Mouse (Mus musculus): ENCODE measurements around the gene Poldip2. TPM values are rescaled to one million over a fixed set of nuclear protein-coding genes. Genes with fewer than 3 reads are reported as not detected.

The Poldip2 gene
- polyA plus RNA-seq, 1 experiment from 2014 or later, result 169 TPM

DNA sequence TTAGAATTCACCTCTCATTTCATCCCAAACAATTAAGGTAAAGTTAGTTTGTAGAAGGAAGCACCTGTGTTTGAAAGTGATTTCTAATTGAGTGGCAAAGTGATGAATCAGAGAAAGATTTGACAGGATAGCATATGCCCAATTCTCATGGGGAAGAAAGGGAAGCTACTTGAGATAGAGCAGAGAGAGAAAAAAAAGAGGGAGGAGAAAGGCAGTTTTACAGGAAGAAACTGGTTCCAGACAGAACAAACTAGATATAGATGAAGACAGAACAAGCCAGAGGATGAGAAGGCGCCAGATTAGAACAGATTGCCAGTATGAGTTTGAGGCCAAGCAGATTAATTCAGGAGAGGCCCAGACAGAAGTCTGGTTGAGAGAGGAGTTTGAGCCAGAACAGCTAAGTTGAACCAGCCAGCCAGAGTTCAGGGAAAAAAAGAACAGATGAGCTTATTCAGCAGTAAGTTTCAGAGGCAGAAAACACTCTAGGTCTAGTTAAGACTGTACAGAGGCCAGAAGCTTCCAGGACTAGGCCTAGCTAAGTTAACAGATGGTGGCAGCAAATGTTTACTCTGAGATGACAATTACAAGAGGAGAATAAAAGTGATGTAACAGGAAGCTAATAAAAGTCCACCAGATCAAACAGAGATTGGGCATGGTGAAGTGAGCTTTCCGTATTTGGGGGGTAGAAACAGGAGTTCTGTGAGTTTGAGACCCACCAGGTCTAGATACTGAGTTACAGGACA, 35.9 kb downstream of the Poldip2 start:
- H3K4me3 ChIP-seq (ENCODE audit: low read depth, low read length), result no peak overlapping the region
- H3K27me3 ChIP-seq (ENCODE audit: control insufficient read depth, insufficient read depth, low read length), result no peaks in the 10 kb centered on the region
- H3K9ac ChIP-seq (replicated peaks; ENCODE audit: low read depth, low read length), result no peak overlapping the region
- no peak overlapping the region for H3K4me2 ChIP-seq (ENCODE audit: low read depth, low read length)
- H3K9me3 ChIP-seq (ENCODE audit: control insufficient read depth, low read length), result no peaks in the 10 kb centered on the region
- WGBS, result 85% methylated on average over 2 of the region's 2 CpGs
- H3K27ac ChIP-seq (ENCODE audit: low read depth, low read length), result no peak overlapping the region
- H3K4me1 ChIP-seq (ENCODE audit: control insufficient read depth, insufficient read depth, low read length), result peaks cover 12% of the 10 kb centered on the region
- H3K36me3 ChIP-seq (ENCODE audit: control insufficient read depth, insufficient read depth, low read length), result 0 out of 2 replicates have a peak, but pooled peaks cover 2% of the 10 kb centered on the region
- no peak for ATAC-seq (ENCODE audit: low read depth)

DNA sequence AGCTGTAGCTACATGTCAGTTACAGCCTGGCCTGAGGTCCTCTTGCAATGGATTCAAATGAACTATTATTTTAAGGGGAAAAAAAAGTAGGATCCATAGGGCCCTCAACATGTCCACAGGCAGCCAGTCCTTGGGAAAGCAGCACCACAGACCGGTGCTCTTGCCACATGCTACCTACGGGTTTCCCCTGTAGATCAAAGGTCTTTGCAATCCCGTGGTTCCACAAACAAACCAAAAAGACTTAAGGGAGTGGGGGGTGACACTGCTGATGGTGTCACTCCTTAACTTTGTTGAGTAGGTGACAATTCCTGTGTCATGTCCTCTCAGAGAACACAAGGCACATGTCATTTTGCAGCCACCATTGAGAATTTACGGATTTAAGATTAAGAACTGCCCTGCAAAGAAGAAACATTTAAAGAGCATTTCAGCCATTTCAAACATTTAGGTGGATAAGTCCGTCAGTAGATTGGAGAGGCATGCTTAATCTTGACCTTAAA, 37.5 kb downstream of the Poldip2 start:
- H3K4me3 ChIP-seq (ENCODE audit: low read depth, low read length), result peak overlapping the region; percentile 56
- no peak overlapping the region for H3K27ac ChIP-seq (ENCODE audit: low read depth, low read length)
- peaks cover 12% of the 10 kb centered on the region for H3K4me1 ChIP-seq (ENCODE audit: control insufficient read depth, insufficient read depth, low read length)
- H3K27me3 ChIP-seq (ENCODE audit: control insufficient read depth, insufficient read depth, low read length), result no peaks in the 10 kb centered on the region
- no peaks in the 10 kb centered on the region for H3K36me3 ChIP-seq (ENCODE audit: control insufficient read depth, insufficient read depth, low read length)
- peak overlapping the region; percentile 68; the same call in 1 of the 2 replicates for H3K9ac ChIP-seq (replicated peaks; ENCODE audit: low read depth, low read length)
- peak overlapping the region; percentile 85 for H3K4me2 ChIP-seq (ENCODE audit: low read depth, low read length)
- H3K9me3 ChIP-seq (ENCODE audit: control insufficient read depth, low read length), result no peaks in the 10 kb centered on the region
- ATAC-seq (ENCODE audit: low read depth), result no peak
- WGBS, result 17% methylated on average over 5 of the region's 5 CpGs

DNA sequence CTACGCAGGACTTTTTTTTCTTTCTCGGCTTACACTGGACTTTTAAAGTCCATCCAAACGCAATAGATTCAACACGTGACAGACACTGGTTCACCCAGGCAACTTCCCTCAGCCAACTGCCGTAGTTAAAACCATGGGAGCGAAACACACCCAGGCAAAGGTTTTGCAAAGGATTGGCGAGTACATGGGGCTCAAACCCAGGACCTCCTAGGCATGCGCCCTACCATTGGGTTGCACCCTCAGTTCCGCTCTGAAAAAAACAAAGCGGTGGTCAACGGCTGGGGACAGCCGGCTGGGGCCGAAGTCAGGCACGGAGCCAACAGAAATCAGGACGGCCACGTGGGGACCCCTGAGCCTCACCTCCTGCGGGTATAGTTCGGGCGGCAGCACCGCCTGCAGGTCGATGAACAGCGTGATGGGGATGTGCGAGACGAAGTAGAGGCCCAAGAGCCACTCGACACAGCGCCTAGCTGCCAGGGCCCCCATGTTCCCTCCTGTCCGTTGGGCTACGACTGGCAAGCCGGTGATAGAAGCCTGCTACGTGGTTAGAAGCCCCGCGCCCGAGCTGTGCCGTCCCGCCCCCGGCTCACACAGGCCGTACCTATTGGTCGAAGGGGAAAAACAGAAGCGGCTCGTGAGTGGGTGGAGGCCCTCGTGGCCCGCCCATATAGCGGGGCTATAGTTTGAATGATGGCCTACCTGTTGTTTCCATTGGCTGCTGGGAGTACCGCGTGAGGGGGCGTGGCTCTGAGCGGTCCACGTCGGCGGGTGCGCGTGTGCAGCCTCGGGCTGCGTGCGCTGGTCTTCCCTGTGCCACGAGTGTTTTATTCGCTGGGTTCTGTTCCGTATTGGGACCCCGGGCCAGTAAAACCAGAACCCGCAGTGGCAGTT, 38.4 kb downstream of the Poldip2 start, which contains the start of gene Tmem97:
TSS of gene Tmem97 (minus strand) at position 610 of the 891 bp plus-strand sequence.
- Histone ChIP-seq H3K27me3 (ENCODE audit: control insufficient read depth, insufficient read depth, low read length) (no peaks in the 10 kb centered on the region), H3K4me2 (ENCODE audit: low read depth, low read length) (peak within 1 kb of the TSS; percentile 85), H3K36me3 (ENCODE audit: control insufficient read depth, insufficient read depth, low read length) (no peaks in the 10 kb centered on the region), H3K9me3 (ENCODE audit: control insufficient read depth, low read length) (no peaks in the 10 kb centered on the region), H3K4me1 (ENCODE audit: control insufficient read depth, insufficient read depth, low read length) (peaks cover 12% of the 10 kb centered on the region), H3K4me3 (ENCODE audit: low read depth, low read length) (peak within 1 kb of the TSS; percentile 56), H3K9ac (replicated peaks; ENCODE audit: low read depth, low read length) (peak within 1 kb of the TSS; percentile 68), H3K27ac (ENCODE audit: low read depth, low read length) (peak within 1 kb of the TSS; percentile 88)
- ATAC-seq (ENCODE audit: low read depth), result peak; percentile 100
- under 1% methylated on average over 59 of the region's 60 CpGs for WGBS

DNA sequence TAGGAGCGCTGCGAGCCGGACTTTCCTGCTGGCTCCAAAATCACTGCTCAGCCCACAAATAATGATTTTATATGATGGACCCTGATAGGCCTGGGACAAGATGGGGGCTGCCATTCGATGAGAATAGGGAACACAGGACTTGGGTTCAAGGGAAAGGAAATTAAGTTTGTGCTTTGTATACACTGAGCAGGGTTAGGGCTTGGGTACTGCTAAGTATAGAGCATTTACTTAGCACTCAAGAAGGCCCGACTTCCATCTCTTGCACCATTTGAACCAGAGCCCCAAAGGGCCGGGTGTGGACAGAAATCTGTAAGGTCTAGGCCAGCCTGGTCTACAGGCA, 39.0 kb downstream of the Poldip2 start:
- peaks cover 12% of the 10 kb centered on the region for H3K4me1 ChIP-seq (ENCODE audit: control insufficient read depth, insufficient read depth, low read length)
- H3K27ac ChIP-seq (ENCODE audit: low read depth, low read length), result peak overlapping the region; percentile 88
- peak overlapping the region; percentile 56 for H3K4me3 ChIP-seq (ENCODE audit: low read depth, low read length)
- peak; percentile 33 for ATAC-seq (ENCODE audit: low read depth)
- H3K9ac ChIP-seq (replicated peaks; ENCODE audit: low read depth, low read length), result peak overlapping the region; percentile 57
- H3K4me2 ChIP-seq (ENCODE audit: low read depth, low read length), result peak overlapping the region; percentile 85
- H3K36me3 ChIP-seq (ENCODE audit: control insufficient read depth, insufficient read depth, low read length), result no peaks in the 10 kb centered on the region
- H3K27me3 ChIP-seq (ENCODE audit: control insufficient read depth, insufficient read depth, low read length), result no peaks in the 10 kb centered on the region
- no peaks in the 10 kb centered on the region for H3K9me3 ChIP-seq (ENCODE audit: control insufficient read depth, low read length)
- WGBS, result 36% methylated on average over 6 of the region's 6 CpGs

DNA sequence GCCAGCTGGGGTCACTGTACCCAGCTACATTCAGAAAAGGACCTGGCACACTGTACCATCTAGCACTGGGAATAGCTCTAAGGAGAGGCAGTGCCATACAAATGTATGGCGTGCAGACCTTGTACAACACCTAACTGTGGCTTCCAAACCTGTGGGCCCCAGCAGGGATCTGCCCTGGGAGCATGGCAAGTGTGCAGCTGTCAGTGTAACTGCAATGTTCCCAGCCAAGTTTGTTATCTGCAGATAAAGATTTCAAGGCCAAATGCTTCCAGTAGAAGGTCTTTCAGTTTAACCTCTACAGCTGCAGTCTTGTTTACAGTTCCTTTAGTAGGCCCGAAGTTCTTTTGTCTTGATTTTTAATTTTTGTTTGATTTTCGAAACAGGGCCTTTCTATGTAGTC, 43.6 kb downstream of the Poldip2 start:
- no peak for ATAC-seq (ENCODE audit: low read depth)
- no peak overlapping the region for H3K27ac ChIP-seq (ENCODE audit: low read depth, low read length)
- H3K4me2 ChIP-seq (ENCODE audit: low read depth, low read length), result no peak overlapping the region
- no peak overlapping the region for H3K4me3 ChIP-seq (ENCODE audit: low read depth, low read length)
- WGBS, result 84% methylated on average over 3 of the region's 3 CpGs
- no peaks in the 10 kb centered on the region for H3K36me3 ChIP-seq (ENCODE audit: control insufficient read depth, insufficient read depth, low read length)
- H3K27me3 ChIP-seq (ENCODE audit: control insufficient read depth, insufficient read depth, low read length), result no peaks in the 10 kb centered on the region
- no peaks in the 10 kb centered on the region for H3K4me1 ChIP-seq (ENCODE audit: control insufficient read depth, insufficient read depth, low read length)
- no peaks in the 10 kb centered on the region for H3K9me3 ChIP-seq (ENCODE audit: control insufficient read depth, low read length)
- no peak overlapping the region for H3K9ac ChIP-seq (replicated peaks; ENCODE audit: low read depth, low read length)

DNA sequence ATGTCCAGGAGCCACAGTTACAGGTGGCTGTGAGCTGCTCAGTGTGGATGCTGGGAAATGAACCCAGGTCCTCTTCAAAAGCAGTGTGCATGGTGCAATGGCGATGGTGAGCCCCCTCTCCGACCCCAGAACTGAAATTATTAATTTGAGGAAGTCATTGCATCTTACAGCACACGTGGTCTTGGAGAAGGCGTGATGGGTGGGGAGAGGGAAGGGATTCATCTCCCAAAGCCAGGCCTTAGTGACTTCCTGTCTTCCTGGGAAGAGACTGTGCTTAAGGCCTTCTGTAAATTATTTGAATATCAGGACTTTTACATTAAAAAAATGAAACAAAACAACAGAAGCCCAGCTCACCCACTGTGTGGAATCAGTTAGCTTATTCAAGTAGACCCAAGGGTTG, 44.1 kb downstream of the Poldip2 start:
- ATAC-seq (ENCODE audit: low read depth), result no peak
- Histone ChIP-seq H3K9ac (replicated peaks; ENCODE audit: low read depth, low read length) (no peak overlapping the region), H3K4me3 (ENCODE audit: low read depth, low read length) (no peak overlapping the region), H3K9me3 (ENCODE audit: control insufficient read depth, low read length) (no peaks in the 10 kb centered on the region), H3K27ac (ENCODE audit: low read depth, low read length) (no peak overlapping the region), H3K36me3 (ENCODE audit: control insufficient read depth, insufficient read depth, low read length) (no peaks in the 10 kb centered on the region), H3K4me1 (ENCODE audit: control insufficient read depth, insufficient read depth, low read length) (no peaks in the 10 kb centered on the region), H3K4me2 (ENCODE audit: low read depth, low read length) (no peak overlapping the region), H3K27me3 (ENCODE audit: control insufficient read depth, insufficient read depth, low read length) (no peaks in the 10 kb centered on the region)
- 86% methylated on average over 4 of the region's 4 CpGs for WGBS

DNA sequence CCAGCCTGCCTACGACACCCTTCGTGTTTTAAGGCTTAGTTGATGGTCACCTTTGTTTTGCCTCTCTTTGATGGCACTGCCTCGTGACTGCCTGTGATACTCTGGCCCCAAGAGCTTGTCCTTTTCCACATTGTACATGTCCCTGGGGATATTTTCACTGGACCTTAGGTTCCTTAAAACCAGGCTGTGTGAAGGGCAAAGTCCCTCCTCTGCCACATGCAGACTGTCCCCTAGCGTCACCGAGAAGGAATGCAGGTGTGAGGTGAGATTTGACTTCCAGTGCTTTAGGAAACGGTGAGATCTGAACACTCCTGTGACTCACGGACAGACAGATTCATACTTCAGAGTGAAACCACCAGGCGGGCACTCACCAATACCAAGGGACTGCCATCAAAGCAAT, 45.2 kb downstream of the Poldip2 start:
- H3K4me1 ChIP-seq (ENCODE audit: control insufficient read depth, insufficient read depth, low read length), result no peaks in the 10 kb centered on the region
- no peak overlapping the region for H3K4me3 ChIP-seq (ENCODE audit: low read depth, low read length)
- H3K4me2 ChIP-seq (ENCODE audit: low read depth, low read length), result no peak overlapping the region
- no peak for ATAC-seq (ENCODE audit: low read depth)
- H3K9me3 ChIP-seq (ENCODE audit: control insufficient read depth, low read length), result no peaks in the 10 kb centered on the region
- WGBS, result 60% methylated on average over 8 of the region's 8 CpGs
- no peak overlapping the region for H3K9ac ChIP-seq (replicated peaks; ENCODE audit: low read depth, low read length)
- no peak overlapping the region for H3K27ac ChIP-seq (ENCODE audit: low read depth, low read length)
- H3K27me3 ChIP-seq (ENCODE audit: control insufficient read depth, insufficient read depth, low read length), result no peaks in the 10 kb centered on the region
- no peaks in the 10 kb centered on the region for H3K36me3 ChIP-seq (ENCODE audit: control insufficient read depth, insufficient read depth, low read length)

DNA sequence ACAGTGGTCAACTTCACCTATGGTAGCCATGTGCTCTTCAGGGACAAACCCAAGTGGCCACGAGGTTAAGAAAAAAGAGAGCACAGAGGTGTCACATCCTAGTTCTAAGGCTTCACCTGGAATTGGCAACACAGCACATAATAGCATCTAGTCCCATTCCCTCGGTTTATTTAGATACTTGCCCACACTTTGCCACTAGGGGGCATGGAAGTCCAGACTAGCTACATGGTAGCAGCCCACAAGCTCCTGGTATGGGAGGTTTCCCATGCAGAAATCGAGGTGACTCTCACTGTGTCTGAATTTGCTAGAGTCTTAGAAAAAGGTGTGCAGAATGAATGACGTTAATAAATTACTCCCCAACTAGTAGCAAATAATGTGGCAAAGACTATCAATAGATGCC, 48.5 kb downstream of the Poldip2 start:
- 20% methylated on average over 4 of the region's 4 CpGs for WGBS
- Histone ChIP-seq H3K9ac (replicated peaks; ENCODE audit: low read depth, low read length) (no peak overlapping the region), H3K4me2 (ENCODE audit: low read depth, low read length) (no peak overlapping the region), H3K27ac (ENCODE audit: low read depth, low read length) (no peak overlapping the region), H3K4me1 (ENCODE audit: control insufficient read depth, insufficient read depth, low read length) (no peaks in the 10 kb centered on the region), H3K9me3 (ENCODE audit: control insufficient read depth, low read length) (no peaks in the 10 kb centered on the region), H3K27me3 (ENCODE audit: control insufficient read depth, insufficient read depth, low read length) (no peaks in the 10 kb centered on the region), H3K4me3 (ENCODE audit: low read depth, low read length) (no peak overlapping the region), H3K36me3 (ENCODE audit: control insufficient read depth, insufficient read depth, low read length) (no peaks in the 10 kb centered on the region; the same call in 1 of the 2 replicates)
- peak; percentile 49; the same call in 1 of the 2 replicates for ATAC-seq (ENCODE audit: low read depth)

DNA sequence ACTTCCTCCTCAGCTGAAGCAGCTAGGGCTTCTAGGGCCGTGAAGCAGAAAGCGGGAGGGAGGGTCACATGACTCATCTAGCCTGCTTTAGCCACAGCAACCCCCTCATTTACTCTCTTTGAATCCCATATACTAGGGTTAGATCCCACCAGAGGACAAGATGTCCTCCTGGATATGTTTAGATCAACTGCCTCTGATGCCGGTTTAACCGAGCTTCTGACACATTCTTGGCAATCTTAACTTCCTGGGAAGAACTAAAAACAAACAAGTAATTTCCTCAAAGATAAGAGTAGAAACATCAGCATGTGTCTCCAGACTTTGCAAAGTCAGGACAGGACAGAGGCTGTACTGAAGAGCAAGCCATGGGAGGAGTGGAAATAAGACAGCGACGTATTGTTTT, 54.8 kb downstream of the Poldip2 start:
- no peaks in the 10 kb centered on the region for H3K27me3 ChIP-seq (ENCODE audit: control insufficient read depth, insufficient read depth, low read length)
- no peak for ATAC-seq (ENCODE audit: low read depth)

More for the DNA sequence above, 54.8 kb downstream of the Poldip2 start:
- Histone ChIP-seq H3K9ac (replicated peaks; ENCODE audit: low read depth, low read length) (no peak overlapping the region), H3K27ac (ENCODE audit: low read depth, low read length) (no peak overlapping the region), H3K4me3 (ENCODE audit: low read depth, low read length) (no peak overlapping the region), H3K4me1 (ENCODE audit: control insufficient read depth, insufficient read depth, low read length) (no peaks in the 10 kb centered on the region), H3K36me3 (ENCODE audit: control insufficient read depth, insufficient read depth, low read length) (peaks cover 10% of the 10 kb centered on the region), H3K9me3 (ENCODE audit: control insufficient read depth, low read length) (no peaks in the 10 kb centered on the region), H3K4me2 (ENCODE audit: low read depth, low read length) (no peak overlapping the region)
- WGBS, result 89% methylated on average over 6 of the region's 6 CpGs
